Mouse (Mus musculus): ENCODE results near the gene Thoc2. TPM values are rescaled to one million over a fixed set of nuclear protein-coding genes. Genes with fewer than 3 reads are reported as not detected.

Thoc2 gene
- polyA plus RNA-seq, 1 experiment from 2014 or later: 121 TPM

DNA sequence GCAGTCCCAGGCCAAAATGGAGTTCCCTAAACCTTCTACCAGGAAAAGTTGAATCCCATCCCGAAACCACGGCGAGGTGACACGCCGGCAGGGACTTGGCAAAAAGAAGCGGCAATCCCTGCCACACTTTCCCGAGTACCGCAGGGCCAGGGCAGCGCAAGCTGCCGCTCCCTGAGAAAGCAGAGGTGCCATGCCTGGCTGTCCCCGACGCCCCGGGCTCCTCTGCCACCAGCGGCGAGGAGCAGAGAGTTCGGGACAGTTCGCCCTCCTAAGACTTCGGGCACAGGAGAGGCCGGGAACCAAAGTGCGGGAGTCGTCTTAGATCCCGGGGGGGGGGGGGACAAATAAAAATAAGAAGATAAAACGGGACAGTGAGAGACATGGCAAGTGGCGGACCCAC lies 9.5 kb downstream of the Thoc2 start:
- peak; percentile 40 for ATAC-seq (ENCODE audit: low FRiP score, low TSS enrichment)

GRCm38 (mm10) chrX:41910471-41910870 lies 10.0 kb downstream of the Thoc2 start:
- no peak overlapping the region; the same call in 1 of the 2 replicates for H3K9ac ChIP-seq (replicated peaks; ENCODE audit: low read length)
- WGBS: 10% methylated on average over 9 of the region's 9 CpGs

More for the DNA sequence above, 9.5 kb downstream of the Thoc2 start:
- no peaks in the 10 kb centered on the region for H3K9me3 ChIP-seq (ENCODE audit: control insufficient read depth, low read length)
- peaks cover 8% of the 10 kb centered on the region; the same call in 1 of the 2 replicates for H3K4me1 ChIP-seq (ENCODE audit: control insufficient read depth, insufficient read depth, low read length)
- peak overlapping the region; percentile 66 for H3K9ac ChIP-seq (replicated peaks; ENCODE audit: low read length)
- H3K27ac ChIP-seq (replicated peaks; ENCODE audit: low read depth, low read length): peak overlapping the region; percentile 89
- peak overlapping the region; percentile 66 for H3K4me2 ChIP-seq (ENCODE audit: low read length)
- H3K27me3 ChIP-seq (ENCODE audit: control insufficient read depth, insufficient read depth, low read length): no peaks in the 10 kb centered on the region
- no peaks in the 10 kb centered on the region for H3K36me3 ChIP-seq (ENCODE audit: control insufficient read depth, insufficient read depth, low read length)
- peak overlapping the region; percentile 57 for H3K4me3 ChIP-seq (replicated peaks; ENCODE audit: low read depth, low read length)
- DNase-seq: peak; percentile 24
- 28% methylated on average over 24 of the region's 24 CpGs for WGBS

GRCm38 (mm10) chrX:41884759-41885505 lies 35.5 kb downstream of the Thoc2 start:
- Histone ChIP-seq H3K27ac (replicated peaks; ENCODE audit: low read depth, low read length) (no peak overlapping the region), H3K9me3 (ENCODE audit: control insufficient read depth, low read length) (no peaks in the 10 kb centered on the region), H3K4me1 (ENCODE audit: control insufficient read depth, insufficient read depth, low read length) (no peaks in the 10 kb centered on the region), H3K27me3 (ENCODE audit: control insufficient read depth, insufficient read depth, low read length) (no peaks in the 10 kb centered on the region), H3K4me3 (replicated peaks; ENCODE audit: low read depth, low read length) (no peak overlapping the region), H3K36me3 (ENCODE audit: control insufficient read depth, insufficient read depth, low read length) (no peaks in the 10 kb centered on the region), H3K4me2 (ENCODE audit: low read length) (no peak overlapping the region), H3K9ac (replicated peaks; ENCODE audit: low read length) (no peak overlapping the region)
- 63% methylated on average over 4 of the region's 4 CpGs for WGBS
- ATAC-seq (ENCODE audit: low FRiP score, low TSS enrichment) (no peak), DNase-seq (no peak)

More at GRCm38 (mm10) chrX:41910471-41910870, 10.0 kb downstream of the Thoc2 start:
- no peak for DNase-seq
- Histone ChIP-seq H3K9me3 (ENCODE audit: control insufficient read depth, low read length) (no peaks in the 10 kb centered on the region), H3K4me3 (replicated peaks; ENCODE audit: low read depth, low read length) (peak overlapping the region; percentile 57), H3K27me3 (ENCODE audit: control insufficient read depth, insufficient read depth, low read length) (no peaks in the 10 kb centered on the region), H3K27ac (replicated peaks; ENCODE audit: low read depth, low read length) (no peak overlapping the region), H3K4me1 (ENCODE audit: control insufficient read depth, insufficient read depth, low read length) (peaks cover 8% of the 10 kb centered on the region; the same call in 1 of the 2 replicates), H3K4me2 (ENCODE audit: low read length) (peak overlapping the region; percentile 66), H3K36me3 (ENCODE audit: control insufficient read depth, insufficient read depth, low read length) (no peaks in the 10 kb centered on the region)
- ATAC-seq (ENCODE audit: low FRiP score, low TSS enrichment): no peak

DNA sequence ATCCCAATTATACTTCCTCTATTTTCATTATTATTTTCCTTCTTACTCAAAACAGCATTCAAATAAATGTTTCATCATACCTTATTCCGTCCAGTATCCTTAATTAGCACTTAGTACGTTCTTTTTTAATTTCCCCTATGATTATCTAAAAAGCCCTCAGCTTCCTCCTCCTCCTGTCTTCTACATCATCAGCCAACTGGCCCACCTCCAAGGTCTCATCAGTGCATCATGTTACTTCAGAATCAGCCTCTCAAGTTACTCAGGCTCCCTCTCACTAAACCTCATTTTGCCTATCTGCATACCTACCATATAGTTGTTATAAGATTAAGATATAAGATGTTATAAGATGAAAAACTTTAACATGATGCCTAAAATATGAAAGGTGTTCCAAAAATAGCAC lies 43.9 kb downstream of the Thoc2 start:
- Histone ChIP-seq H3K36me3 (ENCODE audit: control insufficient read depth, insufficient read depth, low read length) (no peaks in the 10 kb centered on the region), H3K9me3 (ENCODE audit: control insufficient read depth, low read length) (no peaks in the 10 kb centered on the region), H3K27ac (replicated peaks; ENCODE audit: low read depth, low read length) (no peak overlapping the region), H3K9ac (replicated peaks; ENCODE audit: low read length) (no peak overlapping the region), H3K4me1 (ENCODE audit: control insufficient read depth, insufficient read depth, low read length) (no peaks in the 10 kb centered on the region), H3K27me3 (ENCODE audit: control insufficient read depth, insufficient read depth, low read length) (no peaks in the 10 kb centered on the region), H3K4me3 (replicated peaks; ENCODE audit: low read depth, low read length) (no peak overlapping the region), H3K4me2 (ENCODE audit: low read length) (no peak overlapping the region)
- DNase-seq: no peak
- WGBS: 91% methylated on average over 2 of the region's 2 CpGs
- ATAC-seq (ENCODE audit: low FRiP score, low TSS enrichment): no peak

DNA sequence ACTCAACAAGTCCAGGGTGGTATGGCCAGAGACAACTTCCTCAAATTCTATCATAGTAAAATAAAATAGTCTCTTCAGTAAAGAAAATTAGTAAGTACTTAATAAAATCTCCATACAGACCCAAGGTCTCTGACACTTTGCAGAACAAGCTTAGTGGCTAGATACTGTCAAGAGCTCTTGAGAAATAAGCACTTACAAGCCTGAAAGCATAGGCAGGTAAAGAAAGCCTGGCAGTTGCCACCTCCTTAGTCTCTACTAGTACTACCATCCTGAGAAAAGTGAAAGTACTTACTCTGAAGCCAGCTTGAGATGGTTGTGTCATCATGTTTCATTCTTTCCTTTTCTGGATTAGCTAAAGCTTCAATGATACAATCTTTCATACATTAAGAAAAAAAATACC lies 82.7 kb downstream of the Thoc2 start:
- ATAC-seq (ENCODE audit: low FRiP score, low TSS enrichment) (no peak), DNase-seq (no peak)
- Histone ChIP-seq H3K27me3 (ENCODE audit: control insufficient read depth, insufficient read depth, low read length) (no peaks in the 10 kb centered on the region), H3K9me3 (ENCODE audit: control insufficient read depth, low read length) (no peaks in the 10 kb centered on the region), H3K4me1 (ENCODE audit: control insufficient read depth, insufficient read depth, low read length) (no peaks in the 10 kb centered on the region), H3K27ac (replicated peaks; ENCODE audit: low read depth, low read length) (no peak overlapping the region), H3K4me3 (replicated peaks; ENCODE audit: low read depth, low read length) (no peak overlapping the region), H3K36me3 (ENCODE audit: control insufficient read depth, insufficient read depth, low read length) (no peaks in the 10 kb centered on the region), H3K4me2 (ENCODE audit: low read length) (no peak overlapping the region), H3K9ac (replicated peaks; ENCODE audit: low read length) (no peak overlapping the region)

GRCm38 (mm10) chrX:41805592-41805991 lies 114.9 kb downstream of the Thoc2 start:
- Histone ChIP-seq H3K27ac (replicated peaks; ENCODE audit: low read depth, low read length) (no peak overlapping the region), H3K4me3 (replicated peaks; ENCODE audit: low read depth, low read length) (no peak overlapping the region), H3K9me3 (ENCODE audit: control insufficient read depth, low read length) (no peaks in the 10 kb centered on the region), H3K4me2 (ENCODE audit: low read length) (no peak overlapping the region), H3K27me3 (ENCODE audit: control insufficient read depth, insufficient read depth, low read length) (no peaks in the 10 kb centered on the region), H3K36me3 (ENCODE audit: control insufficient read depth, insufficient read depth, low read length) (no peaks in the 10 kb centered on the region; the same call in 1 of the 2 replicates), H3K4me1 (ENCODE audit: control insufficient read depth, insufficient read depth, low read length) (no peaks in the 10 kb centered on the region), H3K9ac (replicated peaks; ENCODE audit: low read length) (no peak overlapping the region)
- ATAC-seq (ENCODE audit: low FRiP score, low TSS enrichment) (no peak), DNase-seq (no peak)

DNA sequence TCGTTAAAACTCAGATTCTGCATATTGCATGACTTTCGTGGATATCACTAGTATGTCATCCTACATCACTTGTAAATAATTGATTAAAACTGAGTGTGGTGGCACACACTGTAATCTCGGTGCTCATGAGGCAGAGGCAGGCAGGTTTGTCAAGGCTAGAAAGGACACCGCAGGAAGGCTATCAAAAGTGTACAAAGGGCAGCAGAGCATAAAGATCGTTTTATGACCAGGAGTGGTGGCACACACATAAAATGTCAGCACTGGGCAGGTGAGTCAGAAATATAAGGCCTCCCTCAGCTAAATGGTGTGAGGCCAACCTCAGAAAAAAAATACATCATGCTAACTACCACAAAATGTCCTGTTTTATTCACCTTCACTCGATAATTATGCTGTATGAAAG lies 127.2 kb downstream of the Thoc2 start:
- Histone ChIP-seq H3K9me3 (ENCODE audit: control insufficient read depth, low read length) (no peaks in the 10 kb centered on the region), H3K27me3 (ENCODE audit: control insufficient read depth, insufficient read depth, low read length) (no peaks in the 10 kb centered on the region), H3K9ac (replicated peaks; ENCODE audit: low read length) (no peak overlapping the region), H3K4me1 (ENCODE audit: control insufficient read depth, insufficient read depth, low read length) (no peaks in the 10 kb centered on the region), H3K4me3 (replicated peaks; ENCODE audit: low read depth, low read length) (no peak overlapping the region), H3K36me3 (ENCODE audit: control insufficient read depth, insufficient read depth, low read length) (peaks cover 4% of the 10 kb centered on the region; the same call in 1 of the 2 replicates), H3K27ac (replicated peaks; ENCODE audit: low read depth, low read length) (no peak overlapping the region), H3K4me2 (ENCODE audit: low read length) (no peak overlapping the region)
- no peak for ATAC-seq (ENCODE audit: low FRiP score, low TSS enrichment)
- 90% methylated on average over 6 of the region's 6 CpGs for WGBS
- DNase-seq: no peak

Small RNAs within 50 kb of the gene (microRNA-seq; reads per million reads assigned to microRNA genes)
- gene Gm44490: not detected

Other genes with a start within 250 kb of the Thoc2 start
- 15.7 and 17.6 TPM in 2 replicates for gene Xiap, start 139.0 kb upstream of the Thoc2 start, polyA plus RNA-seq (2014; fragmentation: Nextera tagmentation; extraction: Ambion mirVana)
- gene Stag2, start 228.6 kb upstream of the Thoc2 start, polyA plus RNA-seq (2014; fragmentation: Nextera tagmentation; extraction: Ambion mirVana): 27.2 and 34.7 TPM in 2 replicates

Data from midbrain, embryonic 14.5 days (tissue).